Mouse (Mus musculus) fat pad, adult 2 months (tissue): ENCODE measurements at regions not wholly inside any gene's neighbourhood (a gene's known extent, or its start where the extent isn't known, plus 50 kb on each side); places are given as distances from the start of the nearest gene placed in this dataset.

Experiments
- DNase-seq: peaks from one replicate; pipeline ENCODE4 v3.0.0-alpha.2; 2011; ENCODE audit warnings: low read depth, low spot score; ENCODE audit errors: extremely low read depth

DNA sequence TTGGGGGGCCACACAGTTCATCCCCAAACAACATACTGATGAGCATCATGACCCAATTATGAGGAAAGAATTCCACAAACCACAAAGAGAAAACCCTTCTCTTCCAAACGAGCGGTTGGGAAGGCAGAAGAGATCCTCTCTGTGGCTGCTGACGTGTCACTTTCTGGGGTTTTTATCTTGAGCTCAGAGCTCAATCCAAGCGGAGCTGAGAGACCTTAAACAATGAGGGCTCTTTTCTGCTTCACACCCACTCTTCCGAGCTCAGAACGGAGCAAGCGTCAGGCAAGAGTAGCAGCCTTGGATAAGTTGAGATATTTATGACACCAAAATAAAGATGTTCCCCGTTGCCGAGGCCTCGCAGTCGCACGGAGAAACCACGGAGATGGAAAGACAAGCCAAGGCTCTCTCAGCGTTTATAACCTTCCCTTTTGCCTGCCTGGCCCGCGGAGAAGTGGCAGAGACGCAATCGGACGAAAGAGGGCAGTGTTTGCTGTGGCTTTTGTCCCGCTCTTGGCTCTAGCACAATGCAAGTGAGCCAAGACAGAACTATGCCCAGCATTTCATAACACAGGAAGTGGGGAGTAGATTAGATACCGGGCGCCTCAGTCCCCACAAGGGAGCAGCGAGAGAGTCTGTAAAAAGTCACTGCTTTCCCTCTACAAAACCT, 100.7 kb downstream of the Chic2 start:
- no peak for DNase-seq

- no peak for DNase-seq
Observed at GRCm38 (mm10) chr5:74941426-74941825, 103.1 kb downstream of the Chic2 start.

GRCm38 (mm10) chr5:74937416-74937940, 107.1 kb downstream of the Chic2 start:
- DNase-seq = no peak

- DNase-seq = no peak
Observed at GRCm38 (mm10) chr5:74936087-74936486, 108.5 kb downstream of the Chic2 start.

DNA sequence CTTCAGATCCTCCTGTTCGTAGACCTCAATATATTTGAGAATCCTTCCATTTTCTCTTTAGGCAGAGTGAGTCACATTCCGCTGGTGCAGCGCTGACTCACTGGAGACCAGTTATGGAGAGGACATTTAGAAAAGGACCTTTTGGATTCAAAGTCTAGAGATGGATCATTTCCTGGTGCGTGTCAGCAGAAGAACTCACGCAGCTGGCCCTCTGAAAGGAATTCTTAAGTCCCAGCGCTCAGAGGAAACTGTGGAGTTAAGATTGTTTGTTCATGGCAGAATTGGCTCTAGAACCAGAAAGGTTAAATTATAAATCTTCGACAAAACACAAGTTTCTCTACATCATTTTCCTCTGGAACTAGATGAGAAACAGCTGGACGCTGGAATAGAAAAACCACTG, 108.9 kb downstream of the Chic2 start:
- DNase-seq = no peak

DNA sequence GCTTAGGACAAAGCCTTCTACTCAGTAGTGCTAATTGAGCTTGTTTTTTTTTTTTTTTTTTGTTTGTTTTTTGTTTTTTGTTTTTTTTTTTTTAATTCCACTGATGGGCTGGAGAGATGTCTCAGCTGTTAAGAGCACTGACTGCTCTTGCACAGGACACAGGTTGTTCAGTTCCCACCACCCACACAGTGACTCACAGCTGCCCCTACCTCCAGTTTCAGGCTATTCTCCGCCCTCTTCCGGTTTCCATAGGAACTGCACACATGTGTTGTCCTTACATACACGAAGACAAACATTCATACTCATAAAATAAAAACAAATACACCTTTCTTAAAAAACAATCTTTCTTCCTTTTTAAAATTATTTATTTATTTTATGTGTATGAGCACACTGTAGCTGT, 111.3 kb downstream of the Chic2 start:
- no peak for DNase-seq

GRCm38 (mm10) chr5:74932206-74932605, 112.4 kb downstream of the Chic2 start:
- DNase-seq = no peak

GRCm38 (mm10) chr5:74931765-74932164, 112.8 kb downstream of the Chic2 start:
- DNase-seq = no peak

- no peak for DNase-seq
Observed at GRCm38 (mm10) chr5:74927543-74927942, 117.0 kb downstream of the Chic2 start.

DNA sequence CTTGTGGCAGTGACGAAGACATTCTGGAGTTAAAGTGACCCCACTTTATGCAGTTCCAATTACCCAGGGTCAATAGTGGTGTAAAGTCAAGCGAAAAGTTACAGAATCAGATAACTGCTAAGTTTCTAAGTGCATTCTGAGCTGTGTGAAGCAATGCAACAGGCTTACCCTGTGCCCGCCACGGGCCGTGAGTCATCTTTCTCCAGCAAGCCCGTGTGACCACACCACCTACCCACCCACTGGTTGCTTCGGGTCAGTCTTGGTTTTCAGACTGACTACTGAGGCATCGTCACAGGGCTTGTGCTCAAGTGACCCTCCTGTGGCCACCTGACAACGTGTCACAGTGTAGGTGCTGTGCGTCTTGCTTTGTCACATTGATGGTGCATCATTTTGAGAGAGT, 118.8 kb downstream of the Chic2 start:
- DNase-seq = no peak

DNA sequence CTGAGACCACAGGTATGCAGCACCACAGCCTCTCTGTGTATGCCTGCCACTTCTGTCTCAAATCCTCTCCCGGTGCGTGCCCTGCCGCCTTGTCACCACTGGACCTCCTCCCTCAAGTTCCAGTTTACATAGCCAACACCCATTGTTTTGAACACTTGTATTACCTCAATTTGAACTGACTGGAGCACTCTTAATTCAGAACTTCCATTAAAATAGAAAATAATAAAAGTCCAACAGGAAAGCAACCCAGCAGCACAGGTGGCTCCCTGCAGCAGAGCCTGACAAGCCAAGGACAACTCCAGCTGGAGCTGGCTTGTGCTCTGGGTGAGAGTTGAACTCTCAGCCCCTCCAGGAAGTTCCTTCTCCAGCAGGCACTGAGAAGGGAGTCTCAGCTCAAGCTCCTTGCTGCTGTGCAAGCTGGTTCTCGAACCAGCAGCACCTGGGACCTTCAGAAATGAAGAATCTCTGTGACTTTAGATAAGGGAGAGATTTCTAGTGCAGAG, 120.5 kb downstream of the Chic2 start:
- no peak for DNase-seq

DNA sequence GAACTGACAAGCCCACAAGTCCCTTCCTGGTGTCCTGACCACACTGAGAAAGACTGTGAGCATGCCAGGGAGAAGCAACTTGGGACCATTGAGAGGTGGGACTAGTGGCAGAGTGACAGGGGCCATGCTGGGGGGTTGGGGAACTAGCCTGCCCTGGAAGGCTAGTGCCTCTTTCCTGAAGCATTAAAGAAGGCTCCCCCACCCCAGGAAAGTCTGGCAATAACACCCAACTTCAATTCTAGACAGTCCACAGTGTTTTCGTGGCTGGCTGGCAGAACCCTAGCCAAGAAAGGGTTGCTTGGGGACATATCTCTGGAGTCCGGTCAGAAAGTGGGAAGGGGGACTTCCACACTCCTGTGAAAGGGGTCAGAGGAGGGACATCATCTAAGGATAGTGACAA, 121.2 kb downstream of the Chic2 start:
- no peak for DNase-seq

- DNase-seq = no peak
Observed at GRCm38 (mm10) chr5:74922881-74923280, 121.7 kb downstream of the Chic2 start.

- no peak for DNase-seq
Observed at GRCm38 (mm10) chr5:74920939-74921338, 123.6 kb downstream of the Chic2 start.

- DNase-seq = no peak
Observed at GRCm38 (mm10) chr5:74920490-74920889, 124.1 kb downstream of the Chic2 start.

DNA sequence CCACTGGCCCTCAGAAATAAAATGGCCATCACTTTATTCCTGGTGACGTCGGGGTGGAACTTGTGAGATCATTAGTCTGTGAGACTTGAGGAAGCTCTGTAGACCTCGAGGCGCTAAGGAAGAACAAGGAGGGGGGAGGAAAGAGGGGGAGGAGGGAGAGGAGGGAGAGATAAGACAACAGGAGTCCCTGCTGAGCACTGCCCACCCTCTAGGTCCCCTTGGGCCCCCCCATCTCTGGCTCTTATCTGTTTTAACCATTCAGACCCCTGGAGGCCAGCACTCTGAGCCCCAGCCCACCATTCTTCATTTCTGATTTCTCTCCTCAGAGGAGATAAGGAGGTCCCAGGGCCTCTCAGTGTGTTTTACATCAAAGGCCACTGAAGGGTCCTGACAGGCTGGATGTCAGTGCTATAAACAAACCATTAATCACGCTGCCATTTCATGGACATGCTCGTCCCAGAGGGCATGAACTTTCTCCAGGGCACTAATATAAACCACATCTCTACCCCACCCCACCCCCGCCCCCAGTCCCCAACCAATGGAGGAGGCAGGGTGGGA, 139.0 kb downstream of the Chic2 start:
- no peak for DNase-seq

GRCm38 (mm10) chr5:74904927-74905503, 139.6 kb downstream of the Chic2 start:
- DNase-seq = no peak

DNA sequence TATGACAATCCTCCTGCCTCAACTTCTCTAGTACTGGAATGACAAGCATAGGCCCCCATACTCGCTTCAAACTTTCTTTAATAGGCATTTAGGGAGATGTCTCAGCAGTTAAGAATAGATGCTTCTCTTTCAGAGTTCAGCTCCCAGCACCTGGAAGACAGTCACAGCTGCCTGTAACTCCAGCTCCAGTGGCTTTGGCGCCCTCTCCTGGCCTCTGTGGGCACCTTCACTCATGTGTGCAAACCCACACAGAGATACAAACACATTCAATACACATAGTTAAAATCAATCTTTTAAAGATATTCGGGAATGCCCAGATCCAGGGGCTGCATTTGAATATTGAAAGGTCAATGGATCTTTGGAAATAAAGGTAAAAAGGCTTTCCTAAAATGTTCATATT, 140.2 kb downstream of the Chic2 start:
- DNase-seq = no peak

DNA sequence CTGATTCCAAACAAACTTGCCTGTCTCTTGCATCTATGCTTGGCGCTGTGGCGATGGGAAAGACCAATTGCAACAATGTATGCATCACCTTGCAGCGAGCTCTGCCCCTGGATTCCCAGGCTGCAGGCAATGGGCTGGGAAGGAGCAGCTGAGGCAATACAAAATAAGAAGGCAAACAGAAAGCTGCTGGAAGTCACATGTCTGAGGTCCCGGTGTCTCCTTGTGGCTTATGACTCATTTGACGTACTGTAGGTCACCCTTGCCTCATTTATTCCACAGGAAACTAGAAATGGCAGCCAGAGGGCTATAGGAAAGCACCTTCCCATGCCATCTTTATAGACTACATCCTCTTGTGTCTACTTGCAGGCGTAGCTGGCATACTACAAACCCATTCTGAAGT, 140.9 kb downstream of the Chic2 start:
- no peak for DNase-seq

- DNase-seq = no peak
Observed at GRCm38 (mm10) chr5:74897133-74897532, 147.4 kb downstream of the Chic2 start.

DNA sequence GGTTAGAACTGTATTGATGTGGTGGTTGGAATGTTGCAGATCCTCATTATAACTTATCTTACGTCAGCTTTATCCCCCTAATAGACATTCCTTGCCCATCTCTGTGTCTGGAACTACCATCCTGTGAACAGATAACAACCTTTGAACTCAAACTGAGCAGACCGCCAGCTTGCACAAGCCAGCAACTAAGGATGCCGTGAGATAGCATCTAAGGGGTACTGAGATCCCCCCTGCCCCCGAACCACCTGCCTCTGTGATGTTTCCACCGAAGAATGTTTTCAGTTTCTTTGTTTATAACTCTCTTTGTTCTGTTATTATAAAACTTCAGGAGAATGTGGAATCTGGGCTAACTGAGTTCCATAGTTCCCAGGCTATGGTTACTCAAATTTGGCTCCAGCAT, 151.3 kb downstream of the Chic2 start:
- DNase-seq = no peak

- no peak for DNase-seq
Observed at GRCm38 (mm10) chr5:74891541-74891940, 153.0 kb downstream of the Chic2 start.
